Mouse (Mus musculus): Measurements from ENCODE around the gene Ap5b1.

The Ap5b1 gene

DNA sequence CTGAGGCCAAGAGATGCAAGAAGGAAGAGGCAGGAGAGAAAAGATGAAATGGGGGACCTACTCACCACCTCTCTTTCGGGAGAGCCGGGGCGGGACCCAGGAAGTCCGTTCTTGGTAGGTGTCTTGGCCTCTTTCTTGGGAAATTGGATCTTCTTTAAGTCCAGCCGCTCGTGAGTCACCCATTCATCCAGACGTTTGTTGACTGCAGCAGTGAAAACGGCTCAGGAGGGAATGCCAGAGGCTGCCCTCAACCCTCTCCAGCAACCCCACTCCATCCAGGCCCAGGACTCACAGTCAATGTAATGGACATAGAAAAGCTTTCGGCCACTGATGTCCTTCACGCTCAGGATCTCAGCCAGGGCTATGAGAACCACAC lies 41.3 kb downstream of the Ap5b1 start:
- no peak for DNase-seq (ENCODE audit: extremely low spot score, low read depth, low spot score)

GRCm38 (mm10) chr19:5609547-5610404 lies 42.0 kb downstream of the Ap5b1 start, which contains the start of gene Kat5:
Gene Kat5 (minus strand): TSS chr19:5610237.
- DNase-seq (ENCODE audit: extremely low spot score, low read depth, low spot score): peak; percentile 86

DNA sequence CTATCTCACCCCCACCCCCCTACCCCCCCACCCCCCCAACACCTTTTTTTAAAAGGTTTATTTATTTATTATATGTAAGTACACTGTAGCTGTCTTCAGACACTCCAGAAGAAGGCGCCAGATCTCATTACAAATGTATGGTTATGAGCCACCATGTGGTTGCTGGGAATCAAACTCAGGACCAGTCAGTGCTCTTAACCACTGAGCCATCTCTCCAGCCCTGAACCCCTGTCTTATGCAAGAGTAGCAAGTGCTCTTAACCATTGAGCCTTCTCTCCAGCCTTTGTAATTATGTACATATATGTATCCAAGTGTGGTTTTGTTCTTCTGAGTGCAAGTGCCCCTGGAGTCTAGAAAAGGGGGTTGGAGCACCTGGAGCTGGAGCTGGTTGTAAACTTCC lies 44.1 kb downstream of the Ap5b1 start:
- DNase-seq (ENCODE audit: extremely low spot score, low read depth, low spot score): no peak

DNA sequence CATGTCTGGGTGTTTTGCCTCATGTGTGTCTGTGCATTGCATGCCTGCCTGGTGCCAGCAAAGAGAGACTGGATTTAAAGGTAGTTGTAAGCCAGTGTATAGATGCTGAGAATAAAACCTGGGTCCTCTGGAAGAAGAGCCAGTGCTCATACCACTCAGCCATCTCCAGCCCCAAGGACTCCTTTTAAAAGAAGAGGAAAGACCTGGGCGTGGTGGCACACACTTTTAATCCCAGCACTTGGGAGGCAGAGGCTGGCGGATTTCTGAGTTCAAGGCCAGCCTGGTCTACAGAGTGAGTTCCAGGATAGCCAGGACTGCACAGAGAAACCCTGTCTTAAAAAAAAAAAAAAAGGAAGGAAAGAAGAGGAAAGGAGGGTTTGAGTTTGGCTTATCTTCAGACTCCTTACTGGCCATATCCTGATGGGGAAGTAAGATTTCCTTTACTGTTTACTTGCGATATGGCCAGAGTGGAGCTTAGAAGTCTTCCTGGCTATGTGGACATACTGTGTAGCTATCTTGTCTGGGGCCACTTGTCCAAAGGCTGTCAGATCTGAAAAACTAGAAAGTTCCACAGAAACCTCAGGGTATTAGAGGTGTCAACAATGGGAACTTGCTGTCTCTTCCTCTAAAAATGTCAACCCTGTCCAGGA lies 45.1 kb downstream of the Ap5b1 start:
- no peak for DNase-seq (ENCODE audit: extremely low spot score, low read depth, low spot score)

DNA sequence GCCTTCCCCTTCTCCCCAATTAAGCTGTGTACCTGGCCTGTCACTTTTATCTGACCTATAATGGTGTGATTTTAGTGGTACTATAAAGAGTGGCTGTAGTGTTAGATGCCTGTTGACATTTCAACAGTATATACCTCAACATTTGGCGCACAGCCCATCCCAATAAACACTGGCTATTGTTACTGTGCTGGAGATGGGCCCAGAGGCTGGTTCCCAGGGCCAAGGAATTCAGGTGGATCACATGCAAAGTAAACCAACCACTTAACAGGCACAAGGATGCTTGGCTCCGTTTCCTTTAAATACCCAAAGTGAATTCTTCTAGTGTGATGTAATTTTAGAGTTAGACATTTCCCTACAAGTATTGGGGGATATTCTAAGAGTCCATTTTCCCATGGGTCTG lies 47.1 kb downstream of the Ap5b1 start:
- no peak for DNase-seq (ENCODE audit: extremely low spot score, low read depth, low spot score)

- DNase-seq (ENCODE audit: extremely low spot score, low read depth, low spot score): no peak
Measured at GRCm38 (mm10) chr19:5620007-5620406, 52.2 kb downstream of the Ap5b1 start.
